Mouse (Mus musculus) midbrain, embryonic 11.5 days (tissue): ENCODE results near the gene Ep300. TPM values are rescaled to one million over a fixed set of nuclear protein-coding genes. Genes with fewer than 3 reads are reported as not detected.

Experiments used
- microRNA-seq: library from miRNA; unstranded; fragments of <30 nt; microRNA quantifications from one replicate; pipeline ENCODE4, GENCODE M21; 2017
- polyA plus RNA-seq: library from polyadenylated mRNA; unstranded; fragments of >200 nt; fragmentation: Nextera tagmentation; extraction: Ambion mirVana; gene quantifications from 2 replicates; pipeline ENCODE4 v1.2.1, GENCODE M21; 2014

Ep300 gene
- polyA plus RNA-seq, 1 experiment from 2014 or later: 23.7 TPM

Small RNA genes within 50 kb of the gene (microRNA-seq; reads per million reads assigned to microRNA genes)
- gene Gm23880: not detected

Other genes with a start within 250 kb of the Ep300 start
- gene Slc25a17, start 224.5 kb upstream of the Ep300 start, polyA plus RNA-seq: 110 and 118 TPM in 2 replicates
- gene St13, start 185.3 kb upstream of the Ep300 start, polyA plus RNA-seq: 196 and 205 TPM in 2 replicates
- gene Xpnpep3, start 185.2 kb upstream of the Ep300 start, polyA plus RNA-seq: 6.0 and 7.0 TPM in 2 replicates
- gene Dnajb7, start 177.1 kb upstream of the Ep300 start, polyA plus RNA-seq: 0.74 and 1.0 TPM in 2 replicates
- gene Rbx1, start 119.1 kb upstream of the Ep300 start, polyA plus RNA-seq: 532 and 574 TPM in 2 replicates
- 27.8 and 30.5 TPM in 2 replicates for gene L3mbtl2, start 78.5 kb downstream of the Ep300 start, polyA plus RNA-seq
- 2.5 and 2.8 TPM in 2 replicates for gene Chadl, start 111.9 kb downstream of the Ep300 start, polyA plus RNA-seq
- 34.3 and 35.0 TPM in 2 replicates for gene Zc3h7b, start 159.7 kb downstream of the Ep300 start, polyA plus RNA-seq
- 152 and 156 TPM in 2 replicates for gene Rangap1, start 160.2 kb downstream of the Ep300 start, polyA plus RNA-seq
- 11.0 and 12.9 TPM in 2 replicates for gene Tef, start 217.1 kb downstream of the Ep300 start, polyA plus RNA-seq